ENCODE assay signal across 8 mouse cellular contexts in genomic region chr19:9920835-9921784, GRCm38 (mm10). TPM values are rescaled to one million over a fixed set of nuclear protein-coding genes. Genes with fewer than 3 reads are reported as not detected.
DNase-seq lines count a peak whose midpoint lies in the region; ATAC-seq and TF ChIP-seq lines count a peak whose summit lies in the region.

No protein-coding gene starts in this region.

- 0 out of 2 replicates have a peak, but pooled peaks have one; percentile 17 for TF ChIP-seq EP300 in ES-Bruce4 (IDR thresholded peaks at IDR 0.05; ENCODE audit: insufficient read depth, low read depth, low read length)

- no peaks in the 10 kb centered on the region for H3K9me3 ChIP-seq in ES-Bruce4 (replicated peaks; ENCODE audit: control insufficient read depth, insufficient read depth, low read length, poor library complexity, severe bottlenecking)
- H3K9me3 ChIP-seq in embryonic facial prominence, embryonic 13.5 days, result no peaks in the 10 kb centered on the region

- no peak for ATAC-seq in embryonic facial prominence, embryonic 13.5 days (ENCODE audit: insufficient number of reproducible peaks, insufficient read depth, low FRiP score, low TSS enrichment, low read depth)

- H3K4me1 ChIP-seq in ES-Bruce4 (ENCODE audit: control insufficient read depth, insufficient read depth, low read length), result peaks cover 7% of the 10 kb centered on the region
- H3K4me1 ChIP-seq in embryonic facial prominence, embryonic 13.5 days, result peaks cover 27% of the 10 kb centered on the region
- peaks cover 2% of the 10 kb centered on the region; the same call in 1 of the 2 replicates for H3K4me1 ChIP-seq in liver, adult 2 months (ENCODE audit: control insufficient read depth, insufficient read depth, low read length)

- no peak overlapping the region for H3K4me2 ChIP-seq in embryonic facial prominence, embryonic 13.5 days

- H3K9ac ChIP-seq in ES-Bruce4 (ENCODE audit: low read depth, poor library complexity, severe bottlenecking), result no peak overlapping the region
- no peak overlapping the region for H3K9ac ChIP-seq in embryonic facial prominence, embryonic 13.5 days
- H3K9ac ChIP-seq in liver, adult 2 months (ENCODE audit: low read depth, low read length), result no peak overlapping the region

- no peak for TF ChIP-seq POLR2A in ES-Bruce4 (IDR thresholded peaks at IDR 0.05; ENCODE audit: insufficient read depth, low read length)
- TF ChIP-seq POLR2A in liver, adult 2 months (IDR thresholded peaks at IDR 0.05; ENCODE audit: extremely low read depth, insufficient read depth, low read length), result no peak

- no peak overlapping the region for H3K4me3 ChIP-seq in ES-Bruce4 (ENCODE audit: low read depth, low read length)
- H3K4me3 ChIP-seq in embryonic facial prominence, embryonic 13.5 days, result no peak overlapping the region
- no peak overlapping the region for H3K4me3 ChIP-seq in liver, adult 2 months (ENCODE audit: insufficient read depth, low read depth, low read length)

- WGBS in embryonic facial prominence, embryonic 13.5 days, result 33% methylated on average over 13 of the region's 13 CpGs
- 70% methylated on average over 13 of the region's 13 CpGs for WGBS in liver, adult 2 months

- H3K36me3 ChIP-seq in ES-Bruce4 (ENCODE audit: control insufficient read depth, insufficient read depth, low read length, poor library complexity, severe bottlenecking), result no peaks in the 10 kb centered on the region
- no peaks in the 10 kb centered on the region for H3K36me3 ChIP-seq in embryonic facial prominence, embryonic 13.5 days
- H3K36me3 ChIP-seq in liver, adult 2 months (ENCODE audit: control insufficient read depth, insufficient read depth, low read length), result no peaks in the 10 kb centered on the region

- TF ChIP-seq CTCF in ES-Bruce4 (IDR thresholded peaks at IDR 0.05; ENCODE audit: low read depth, low read length), result peak; percentile 65
- peak; percentile 62 for TF ChIP-seq CTCF in liver, adult 2 months (IDR thresholded peaks at IDR 0.05; ENCODE audit: low read depth, low read length)

- no peak overlapping the region for H3K27ac ChIP-seq in ES-Bruce4 (ENCODE audit: insufficient read depth, low read length)
- H3K27ac ChIP-seq in embryonic facial prominence, embryonic 13.5 days, result peak overlapping the region; percentile 39; the same call in 1 of the 2 replicates
- H3K27ac ChIP-seq in liver, adult 2 months (replicated peaks; ENCODE audit: insufficient read depth, low read depth, low read length), result no peak overlapping the region

- no peaks in the 10 kb centered on the region for H3K79me2 ChIP-seq in liver, adult 2 months (ENCODE audit: control insufficient read depth, insufficient read depth, low read length)

- DNase-seq in adrenal gland, adult (ENCODE audit: inconsistent age in 2 of 2, low spot score in 1 of 2), result peak; percentile 79 to 87
- DNase-seq in adrenal gland, adult 8-10 months, result no peak
- DNase-seq in induced T-regulatory cell, adult 2 months (ENCODE audit: low read depth), result peak; percentile 22
- DNase-seq in liver, adult 2 months (ENCODE audit: extremely low read depth, low read depth, low spot score), result peak; percentile 42
- peak; percentile 48 for DNase-seq in right cerebral cortex, postnatal 14 days
- no peak for DNase-seq in frontal cortex, postnatal 10 days (ENCODE audit: low spot score in 2 of 2)

- H3K27me3 ChIP-seq in ES-Bruce4 (ENCODE audit: control insufficient read depth, insufficient read depth, low read length, poor library complexity, severe bottlenecking), result no peaks in the 10 kb centered on the region
- no peaks in the 10 kb centered on the region for H3K27me3 ChIP-seq in embryonic facial prominence, embryonic 13.5 days
- H3K27me3 ChIP-seq in liver, adult 2 months (ENCODE audit: control insufficient read depth, insufficient read depth, low read length), result no peaks in the 10 kb centered on the region

RNA-seq across cellular contexts. Expression of gene Incenp, which starts 21.8 kb away (rescaled TPM):
- 10 to 100 TPM; 13.3 to 19.8 (median 18.5) TPM for total RNA-seq in adrenal gland, adult 8-10 months (2022)
- polyA plus RNA-seq in ES-Bruce4 (2011; ENCODE audit: insufficient read depth, insufficient read length, low read depth, missing spikeins), result 157 and 167 TPM in 2 replicates
- 101 and 118 TPM in 2 replicates for polyA plus RNA-seq in embryonic facial prominence, embryonic 13.5 days (2015; fragmentation: Nextera tagmentation; extraction: Ambion mirVana)
- total RNA-seq in liver, adult 2 months (2014; rRNA removed), result 1.9 and 2.4 TPM in 2 replicates
- 0.76 and 1.4 TPM in 2 replicates for polyA plus RNA-seq in liver, adult 2 months (2012; rRNA removed)

RNA-seq across cellular contexts. Expression of gene Fth1, which starts 59.3 kb away (rescaled TPM):
- 1,000 to 10,000 TPM; 2,860 to 3,469 (median 3,019) TPM for total RNA-seq in adrenal gland, adult 8-10 months (2022)
- polyA plus RNA-seq in ES-Bruce4 (2011; ENCODE audit: insufficient read depth, insufficient read length, low read depth, missing spikeins), result 606 and 634 TPM in 2 replicates
- 1,553 and 1,793 TPM in 2 replicates for polyA plus RNA-seq in embryonic facial prominence, embryonic 13.5 days (2015; fragmentation: Nextera tagmentation; extraction: Ambion mirVana)
- 1,154 and 1,241 TPM in 2 replicates for total RNA-seq in liver, adult 2 months (2014; rRNA removed)
- 7,340 and 8,771 TPM in 2 replicates for polyA plus RNA-seq in liver, adult 2 months (2012; rRNA removed)

Comparison
In these comparisons a context has a peak if more than half of its experiments do, and no peak if none do; other contexts are left out.
1. DNase-seq: peak in adrenal gland, adult (2 of 2), induced T-regulatory cell, adult 2 months (single experiment), liver, adult 2 months (single experiment) and right cerebral cortex, postnatal 14 days (single experiment); none in adrenal gland, adult 8-10 months (single experiment) and frontal cortex, postnatal 10 days (0 of 2).
2. RNA of gene Incenp, which starts 21.8 kb away (polyA plus RNA-seq): 157 to 167 TPM in ES-Bruce4 and 101 to 118 TPM in embryonic facial prominence, embryonic 13.5 days; 0.76 to 1.4 TPM in liver, adult 2 months; every median in the first group is over 10 times any median in the second.